Mouse (Mus musculus): ENCODE results near the gene Cfap73. TPM values are rescaled to one million over a fixed set of nuclear protein-coding genes. Genes with fewer than 3 reads are reported as not detected.

The Cfap73 gene
- not detected in 2 replicates for polyA plus RNA-seq (2012)

GRCm38 (mm10) chr5:120634131-120634530 is at the start of gene Cfap73:
Gene Cfap73, minus strand, starts transcription at chr5:120634235.

DNA sequence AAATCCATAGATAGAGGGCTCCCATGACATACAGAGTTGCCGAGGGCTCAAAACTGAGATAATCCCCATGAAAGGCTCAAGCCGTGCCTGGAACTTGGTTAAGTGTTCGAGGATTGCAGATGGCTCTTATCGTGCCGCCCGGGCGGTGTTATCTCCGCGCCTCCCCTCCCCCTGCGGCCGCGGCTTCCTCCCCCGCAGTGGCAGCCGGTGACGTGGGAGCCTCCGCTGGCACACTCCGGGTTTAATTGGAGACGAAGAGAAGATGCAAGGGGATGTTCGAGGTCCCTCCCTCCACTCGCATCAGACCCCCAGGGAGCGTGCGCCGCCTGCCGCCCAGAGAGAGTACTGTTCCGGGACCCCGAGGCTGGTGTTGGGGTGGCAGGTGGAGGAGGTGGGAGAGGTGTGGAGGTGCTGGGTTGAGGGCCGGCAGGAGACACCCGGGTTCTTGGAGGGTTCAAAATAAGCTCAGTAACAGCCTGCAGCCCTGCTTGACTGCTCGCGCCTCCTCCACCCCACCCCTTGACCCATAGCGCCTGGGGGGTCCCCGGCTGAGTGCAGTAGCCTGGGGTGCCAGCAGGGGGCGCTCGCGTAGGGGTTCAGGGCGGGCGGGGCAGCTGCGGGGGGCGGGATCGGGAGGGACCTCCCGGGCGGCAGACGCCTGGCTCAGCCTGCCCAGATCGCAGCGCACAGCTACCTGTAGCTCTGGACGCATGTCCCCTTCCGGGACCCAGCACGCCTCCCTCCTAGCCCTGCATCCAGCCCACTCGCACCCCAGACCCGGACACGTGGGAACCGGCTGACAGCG is 14.7 kb upstream of the Cfap73 start, which contains the start of gene Rasal1:
Gene Rasal1, plus strand, starts transcription at position 244 of the 805 bp plus-strand sequence.

DNA sequence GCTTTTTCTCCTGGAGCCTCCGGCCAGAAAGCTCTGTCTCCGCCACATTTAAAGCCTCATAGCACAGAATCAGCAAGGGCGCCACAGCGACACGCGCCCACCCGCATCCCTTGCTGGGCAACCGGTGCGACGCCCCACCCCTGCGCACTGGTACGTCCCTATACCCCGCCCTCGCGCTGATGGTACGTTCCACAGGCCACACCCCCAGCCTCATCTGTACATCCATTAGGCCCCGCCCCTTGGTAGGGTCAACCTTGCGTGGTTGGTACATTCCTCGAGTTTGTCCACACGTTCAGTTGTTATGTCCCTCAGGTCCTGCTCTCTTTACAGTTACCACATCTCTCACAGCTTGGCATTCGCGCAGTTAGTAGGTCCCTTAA is 21.6 kb downstream of the Cfap73 start, which contains the start of the genes Rita1 and Ddx54:
Gene Rita1, minus strand, starts transcription at position 148 of the 380 bp plus-strand sequence.
Gene Ddx54, plus strand, starts transcription at position 298 of the 380 bp plus-strand sequence.

GRCm38 (mm10) chr5:120588569-120589094 is 45.4 kb downstream of the Cfap73 start, which contains the start of the genes Tpcn1 and Iqcd:
Gene Tpcn1, minus strand, starts transcription at chr5:120588673.
Gene Iqcd, plus strand, starts transcription at chr5:120589016.

Other genes with a start within 250 kb of the Cfap73 start
- gene Lhx5, start 202.5 kb downstream of the Cfap73 start, polyA plus RNA-seq (2012), result 0.03 TPM in 1 of 2 replicates, not detected in the other
- 42.5 and 78.6 TPM in 2 replicates for gene Sdsl, start 161.4 kb downstream of the Cfap73 start, polyA plus RNA-seq (2012)
- not detected in 2 replicates for gene Sds, start 157.7 kb downstream of the Cfap73 start, polyA plus RNA-seq (2012)
- gene Plbd2, start 130.6 kb downstream of the Cfap73 start, polyA plus RNA-seq (2012), result 32.3 and 36.9 TPM in 2 replicates
- gene Slc8b1, start 123.1 kb downstream of the Cfap73 start, polyA plus RNA-seq (2012), result 19.7 and 32.6 TPM in 2 replicates
- 83.4 and 92.3 TPM in 2 replicates for gene Tpcn1, start 45.6 kb downstream of the Cfap73 start, polyA plus RNA-seq (2012)
- 2.7 and 4.1 TPM in 2 replicates for gene Iqcd, start 45.2 kb downstream of the Cfap73 start, polyA plus RNA-seq (2012)
- gene Rita1, start 21.6 kb downstream of the Cfap73 start, polyA plus RNA-seq (2012), result 23.5 and 24.3 TPM in 2 replicates
- gene Ddx54, start 21.5 kb downstream of the Cfap73 start, polyA plus RNA-seq (2012), result 111 and 152 TPM in 2 replicates
- gene Rasal1, start 14.6 kb upstream of the Cfap73 start, polyA plus RNA-seq (2012), result 0.73 and 1.3 TPM in 2 replicates
- gene Dtx1, start 77.7 kb upstream of the Cfap73 start, polyA plus RNA-seq (2012), result 0.38 and 1.0 TPM in 2 replicates
- 0.39 and 0.81 TPM in 2 replicates for gene Oas2, start 115.6 kb upstream of the Cfap73 start, polyA plus RNA-seq (2012)
- 6.6 and 10.7 TPM in 2 replicates for gene Oas3, start 143.4 kb upstream of the Cfap73 start, polyA plus RNA-seq (2012)
- not detected in 2 replicates for gene Oas1e, start 161.3 kb upstream of the Cfap73 start, polyA plus RNA-seq (2012)
- gene Oas1c, start 178.3 kb upstream of the Cfap73 start, polyA plus RNA-seq (2012), result 0.17 and 0.30 TPM in 2 replicates
- not detected in 2 replicates for gene Oas1f, start 213.1 kb upstream of the Cfap73 start, polyA plus RNA-seq (2012)
- gene Oas1h, start 227.2 kb upstream of the Cfap73 start, polyA plus RNA-seq (2012), result not detected in 2 replicates

Measured in megakaryocyte-erythroid progenitor cell, adult 5 weeks (primary cell).